Mouse (Mus musculus) cerebellum, postnatal 25 days (tissue): ENCODE data around the gene Lcat.
"Not testable (repeated sequence)": the region's sequence is repeated elsewhere in the genome, so short reads cannot be mapped to it uniquely, and the experiment has no call there.

Source experiments
- DNase-seq, 2 experiments: peaks; one replicate each; pipeline ENCODE4 v3.0.0; 2021; ENCODE audit warnings: mixed read lengths in 2 of 2

Gene Lcat

DNA sequence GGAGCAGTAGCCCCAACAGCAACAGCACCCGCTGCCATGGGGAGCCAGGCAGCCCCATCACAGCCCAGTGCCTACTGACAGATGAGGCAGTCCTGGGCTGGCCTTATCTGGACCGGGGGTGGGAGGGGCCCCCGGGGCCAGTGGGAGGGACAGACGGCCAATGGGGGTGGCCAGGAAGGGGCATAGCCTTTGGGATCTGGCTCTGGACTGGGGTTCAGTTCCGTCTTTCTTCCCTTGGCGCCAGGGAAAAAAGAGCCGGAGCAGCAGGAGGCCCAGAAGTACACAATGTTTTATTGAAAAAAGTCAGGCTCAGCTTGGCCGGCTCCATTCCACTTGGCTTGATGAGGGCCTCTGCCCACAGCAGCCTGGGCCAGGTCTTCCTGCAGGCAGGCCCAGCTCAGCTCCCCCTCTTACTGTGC, at the start of gene Lcat:
Gene Lcat (minus strand): TSS at position 62 of the 419 bp plus-strand sequence.
- peak; percentile 28 to 44 for DNase-seq

DNA sequence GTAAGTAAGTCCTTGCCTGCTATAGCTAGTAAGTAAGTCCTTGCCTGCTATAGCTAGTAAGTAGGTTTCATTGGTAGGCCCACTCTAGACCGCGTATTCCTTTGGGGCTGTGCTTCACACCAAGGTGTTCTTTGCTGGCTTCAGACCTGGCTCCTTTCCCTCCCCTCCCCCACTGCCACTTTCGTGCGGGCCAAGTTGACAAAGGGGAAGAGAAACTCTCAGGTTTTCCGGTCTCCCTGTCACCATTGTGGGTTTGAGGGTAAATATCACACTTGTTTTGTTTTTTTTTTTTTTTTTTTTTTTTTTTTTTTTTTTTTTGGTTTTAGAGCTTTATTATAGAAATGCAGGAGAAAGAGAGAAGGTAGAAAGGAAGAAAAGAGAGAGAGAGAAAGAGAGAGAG, 49.3 kb upstream of the Lcat start:
- no peak for DNase-seq

DNA sequence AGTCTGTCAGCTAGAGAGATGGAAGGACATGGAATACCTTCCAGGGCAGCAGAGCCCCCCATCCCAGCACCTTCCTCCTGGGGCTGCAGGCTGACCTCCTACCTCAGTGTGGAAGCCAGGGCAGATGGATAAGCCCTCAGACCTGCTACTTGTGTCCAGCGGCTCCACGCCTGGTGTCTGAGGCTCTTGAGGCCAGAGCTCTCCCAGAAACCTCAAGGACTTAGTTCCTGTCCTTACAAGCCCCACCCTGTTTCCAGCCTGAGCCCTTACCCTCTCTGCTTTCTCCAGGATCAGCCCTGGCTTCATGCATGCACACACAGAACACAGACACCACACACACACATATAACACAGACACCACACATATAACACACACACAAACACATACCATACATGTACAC, 48.4 kb upstream of the Lcat start:
- DNase-seq = no peak

DNA sequence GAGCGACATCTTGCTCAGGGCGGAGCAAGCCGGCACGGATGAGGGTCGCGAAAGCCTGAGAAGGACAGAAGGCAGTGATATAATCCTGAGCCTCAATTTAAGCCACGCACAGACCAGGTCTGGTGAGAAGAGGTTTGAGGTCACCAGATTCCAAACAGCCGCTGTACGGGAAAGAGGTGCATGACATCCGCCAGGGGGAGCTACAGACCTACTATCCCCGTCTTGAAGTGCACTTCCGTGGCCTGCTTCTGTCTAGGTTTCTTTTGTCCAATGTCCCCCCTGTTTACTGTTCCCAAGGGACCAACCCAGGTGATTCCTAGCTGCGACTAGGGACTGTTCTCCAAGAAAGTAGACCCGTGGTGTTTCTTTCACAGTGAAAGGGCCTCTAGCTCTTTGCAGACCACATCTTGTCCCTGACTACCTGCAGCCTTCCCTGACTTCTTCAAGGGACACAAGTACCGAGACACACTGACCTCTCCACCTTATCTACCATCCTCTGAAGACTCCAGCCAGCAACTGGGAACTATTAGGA, 47.7 kb upstream of the Lcat start, which contains the start of gene Dus2:
Gene Dus2 (plus strand): TSS at position 482 of the 532 bp plus-strand sequence.
- peak; percentile 82 to 90 for DNase-seq

DNA sequence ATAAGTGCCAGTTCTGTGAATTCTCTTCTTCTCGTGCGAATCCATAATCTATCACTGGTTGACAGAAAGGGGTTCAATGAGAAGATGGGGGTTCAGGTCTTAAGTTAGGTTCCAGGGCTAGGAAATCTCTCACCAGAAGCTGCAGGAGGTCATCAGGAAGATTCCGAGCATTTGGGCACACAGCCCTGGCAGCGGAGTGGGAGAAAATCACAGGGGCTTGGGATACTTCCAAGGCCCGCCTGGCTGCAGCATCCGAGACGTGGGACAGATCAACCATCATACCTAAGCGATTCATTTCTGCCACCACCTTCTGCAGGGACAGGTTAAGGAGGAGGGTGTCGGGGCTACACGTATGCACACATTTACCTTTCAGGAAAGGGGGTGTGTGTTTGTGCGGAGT, 45.4 kb upstream of the Lcat start:
- DNase-seq = peak; percentile 46 to 62

DNA sequence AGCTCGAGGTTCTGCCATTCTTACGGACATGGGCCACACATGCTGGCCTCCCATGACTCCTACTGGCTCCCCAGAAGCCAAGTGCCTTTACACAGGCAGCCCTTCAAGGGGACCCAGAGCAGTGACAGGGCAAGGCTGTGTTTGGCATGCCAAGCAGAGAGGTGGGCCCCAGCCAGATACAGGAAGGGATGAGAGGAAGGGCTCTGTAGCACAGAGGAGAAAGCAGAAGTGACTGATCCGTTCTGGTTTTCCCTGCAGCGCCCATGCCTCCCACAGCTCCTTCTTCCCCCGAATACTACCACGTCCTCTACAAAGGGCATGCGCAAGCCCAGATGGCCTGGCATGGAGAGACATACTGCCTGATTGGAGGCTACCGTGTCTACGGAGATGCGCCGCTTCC, 40.2 kb upstream of the Lcat start:
- not testable (repeated sequence) for DNase-seq

DNA sequence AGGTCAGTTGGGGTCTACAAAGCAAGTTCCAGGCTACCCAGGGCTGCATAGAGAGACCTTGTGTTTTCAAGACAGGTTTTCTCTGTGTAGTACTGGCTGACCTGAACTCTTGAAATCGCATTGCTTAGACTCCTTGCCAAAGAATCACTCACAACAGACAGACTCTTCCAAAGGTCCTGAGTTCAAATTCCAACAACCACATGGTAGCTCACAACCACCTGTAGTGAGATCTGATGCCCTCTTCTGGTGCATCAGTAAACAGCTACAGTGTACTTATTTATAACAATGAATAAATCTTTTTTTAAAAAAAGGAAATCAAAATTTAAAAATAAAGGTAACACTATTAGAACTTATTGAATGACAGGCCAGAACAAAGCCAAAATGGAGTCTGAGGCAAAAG, 38.0 kb upstream of the Lcat start:
- no peak for DNase-seq

DNA sequence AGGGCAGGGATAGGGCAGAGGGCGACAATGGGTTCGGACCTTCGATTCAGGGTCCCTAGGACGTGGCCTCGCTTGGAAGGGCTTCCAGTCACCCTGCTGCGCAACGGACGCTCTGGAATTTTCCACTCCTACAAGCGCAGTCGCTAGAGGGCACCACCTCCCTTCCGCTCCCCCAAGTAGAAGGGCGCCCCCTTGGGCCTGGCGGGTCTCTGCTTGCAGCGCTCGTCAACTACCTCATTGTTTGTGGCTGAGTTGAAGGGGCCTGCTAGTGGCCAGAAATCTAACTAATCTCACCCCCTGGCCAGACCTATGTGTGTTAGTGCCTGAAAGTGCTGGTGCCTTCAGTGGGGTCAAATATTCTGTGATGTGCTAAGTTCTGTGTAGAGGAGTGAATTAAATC, 36.1 kb upstream of the Lcat start, which contains the start of gene Dpep3:
Gene Dpep3 (minus strand): TSS at position 105 of the 400 bp plus-strand sequence.
- DNase-seq = no peak

DNA sequence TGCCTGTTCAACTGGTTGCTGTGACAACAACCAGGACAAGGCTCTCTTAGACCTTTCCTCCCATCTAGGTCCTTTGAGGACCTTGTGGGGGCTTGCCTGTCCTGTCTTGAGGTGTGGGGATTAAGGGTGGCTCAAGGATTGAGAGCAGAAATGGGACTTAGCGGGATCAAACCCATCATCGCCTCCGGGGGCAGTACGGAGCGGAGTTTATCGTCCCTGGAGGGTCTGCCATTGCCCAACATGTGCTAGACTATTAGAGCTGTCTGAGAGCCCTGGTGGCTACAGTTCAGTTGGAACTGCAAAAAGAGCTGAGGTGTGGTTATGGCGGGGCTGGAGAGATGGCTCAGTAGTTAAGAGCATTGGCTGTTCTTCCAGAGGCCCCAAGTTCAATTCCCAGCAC, 32.2 kb upstream of the Lcat start:
- DNase-seq = no peak

DNA sequence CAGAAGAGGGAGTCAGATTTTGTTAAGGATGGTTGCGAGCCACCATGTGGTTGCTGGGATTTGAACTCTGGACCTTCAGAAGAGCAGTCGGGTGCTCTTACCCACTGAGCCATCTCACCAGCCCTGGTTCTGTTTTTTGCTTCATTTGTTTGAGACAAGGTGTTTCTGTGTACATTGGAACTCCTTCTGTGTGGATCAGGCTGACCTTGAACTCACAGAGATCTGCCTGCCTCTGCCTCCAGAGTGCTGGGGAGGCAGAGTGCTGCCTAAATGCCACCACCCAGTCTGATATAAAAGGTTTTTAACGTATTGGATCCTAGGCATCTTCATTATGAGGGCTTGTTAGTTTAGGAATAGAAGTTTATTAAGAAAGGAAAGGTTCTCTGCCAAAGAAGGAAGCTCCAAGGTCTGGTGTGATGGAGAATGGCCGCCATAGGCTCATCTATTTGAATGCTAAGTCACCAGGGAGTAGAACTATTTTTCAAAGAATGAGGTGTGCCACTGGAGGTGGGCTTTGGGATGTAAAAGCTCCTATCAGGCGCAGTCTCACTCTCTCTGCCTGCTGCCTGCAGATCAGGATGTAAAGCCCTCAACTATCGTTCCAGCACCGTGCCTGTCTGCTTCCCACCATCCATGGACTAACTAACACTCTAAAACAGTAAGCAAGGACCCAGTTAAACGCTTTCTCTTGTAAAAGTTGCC, 28.0 kb upstream of the Lcat start:
- DNase-seq = no peak

DNA sequence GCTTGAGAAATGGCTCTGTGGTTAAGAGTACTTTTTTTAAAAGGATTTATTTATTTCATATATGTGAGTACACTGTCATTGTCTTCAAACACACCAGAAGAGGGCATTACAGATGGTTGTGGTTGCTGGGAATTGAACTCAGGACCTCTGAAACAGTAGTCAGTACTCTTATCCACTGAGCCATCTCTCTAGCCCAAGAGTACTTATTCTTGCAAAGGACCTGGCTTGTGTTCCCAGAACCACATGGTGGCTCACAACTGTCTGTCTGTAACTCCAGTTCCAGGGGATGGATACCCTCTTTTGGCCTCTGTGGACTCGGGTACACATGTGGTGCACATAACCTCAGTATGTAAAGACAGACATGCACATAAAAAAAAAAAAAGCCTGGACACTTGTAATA, 26.2 kb upstream of the Lcat start:
- DNase-seq = no peak

DNA sequence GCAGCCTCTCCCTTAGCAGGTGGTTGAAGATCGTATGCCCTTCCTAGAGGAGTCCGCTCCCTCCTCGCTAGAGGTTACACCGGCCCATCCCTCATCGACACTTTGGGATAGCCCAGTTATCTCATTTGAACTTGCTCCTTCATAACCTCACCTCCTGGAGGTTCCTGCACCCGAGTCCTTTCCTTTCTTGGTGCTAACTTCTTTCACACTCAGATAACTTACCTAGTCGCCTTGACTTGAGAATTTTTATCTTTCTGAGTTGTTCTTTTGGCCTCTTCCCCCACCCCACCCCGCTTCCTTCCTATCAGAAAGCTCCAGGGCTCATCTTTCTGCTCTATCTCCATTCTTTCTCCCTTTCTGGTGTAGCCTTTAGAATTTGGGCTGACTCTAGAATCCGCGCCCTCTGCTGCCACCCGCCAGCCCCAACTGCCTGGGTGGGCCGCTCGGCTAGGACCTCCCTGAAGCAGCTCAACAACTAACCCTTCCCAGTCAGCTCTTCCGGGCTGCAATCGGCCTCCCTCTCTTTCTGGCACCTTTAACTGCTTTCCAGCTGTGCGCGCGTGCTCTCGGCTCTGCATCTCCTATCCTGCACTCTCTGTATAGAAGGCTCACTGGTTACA, 23.6 kb upstream of the Lcat start:
- DNase-seq = no peak

DNA sequence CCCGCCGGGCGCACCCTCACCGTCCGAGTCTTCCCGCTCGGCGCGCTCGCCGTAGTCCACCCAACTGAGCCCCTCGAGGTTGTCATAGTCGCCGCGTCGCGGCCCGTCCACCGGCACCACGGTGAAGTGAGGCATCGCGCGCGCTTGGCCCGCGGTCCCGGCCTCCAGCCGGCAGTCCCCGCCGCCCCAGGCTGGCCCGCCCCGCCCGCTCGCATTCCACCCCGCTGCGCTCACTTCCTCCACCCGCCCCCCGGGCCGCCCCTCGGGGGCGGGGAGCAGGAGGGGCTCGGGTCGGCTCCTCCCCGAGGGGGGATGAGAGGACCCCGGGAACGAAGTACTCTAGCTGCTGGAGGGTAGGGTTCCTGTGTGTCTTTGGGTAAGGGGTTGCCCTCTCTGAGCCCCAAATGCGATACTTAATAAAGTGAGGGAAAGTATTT, 22.7 kb upstream of the Lcat start, which contains the start of gene Slc12a4:
Gene Slc12a4 (minus strand): TSS at position 193 of the 437 bp plus-strand sequence.
- DNase-seq = peak in 1 of 2 experiments; percentile 56

DNA sequence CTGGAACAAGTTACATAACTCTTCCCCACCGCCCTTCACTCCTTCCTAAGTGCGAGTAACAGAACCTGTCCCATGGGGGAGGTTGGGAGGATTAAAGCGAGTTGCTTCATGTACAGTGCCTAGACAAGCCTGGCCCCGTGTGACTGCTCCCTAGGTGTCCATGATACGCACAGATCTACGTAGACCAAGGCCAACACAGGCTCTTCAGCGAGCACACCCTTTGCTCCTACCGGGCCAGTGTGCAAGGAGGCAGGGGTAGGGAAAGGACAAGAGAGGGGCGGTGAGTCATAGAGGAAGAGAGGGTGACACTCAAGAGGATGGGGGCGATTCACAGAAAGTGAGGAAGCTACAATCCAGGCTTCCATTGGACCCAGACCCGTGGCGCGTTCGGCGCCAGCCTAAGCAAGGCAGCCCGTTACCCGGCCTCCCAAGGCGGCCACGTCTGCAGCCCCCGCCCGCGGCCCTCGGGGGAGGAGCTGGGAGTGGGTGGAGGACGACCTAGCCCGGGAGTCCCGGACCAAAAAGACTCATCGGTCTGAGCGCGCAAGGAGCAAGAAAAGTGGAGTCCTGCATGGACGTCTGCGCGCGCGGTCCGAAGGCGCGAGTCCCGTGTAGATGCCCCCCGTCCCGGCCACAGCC, 22.2 kb upstream of the Lcat start:
- DNase-seq = peak in 1 of 2 experiments; percentile 32

DNA sequence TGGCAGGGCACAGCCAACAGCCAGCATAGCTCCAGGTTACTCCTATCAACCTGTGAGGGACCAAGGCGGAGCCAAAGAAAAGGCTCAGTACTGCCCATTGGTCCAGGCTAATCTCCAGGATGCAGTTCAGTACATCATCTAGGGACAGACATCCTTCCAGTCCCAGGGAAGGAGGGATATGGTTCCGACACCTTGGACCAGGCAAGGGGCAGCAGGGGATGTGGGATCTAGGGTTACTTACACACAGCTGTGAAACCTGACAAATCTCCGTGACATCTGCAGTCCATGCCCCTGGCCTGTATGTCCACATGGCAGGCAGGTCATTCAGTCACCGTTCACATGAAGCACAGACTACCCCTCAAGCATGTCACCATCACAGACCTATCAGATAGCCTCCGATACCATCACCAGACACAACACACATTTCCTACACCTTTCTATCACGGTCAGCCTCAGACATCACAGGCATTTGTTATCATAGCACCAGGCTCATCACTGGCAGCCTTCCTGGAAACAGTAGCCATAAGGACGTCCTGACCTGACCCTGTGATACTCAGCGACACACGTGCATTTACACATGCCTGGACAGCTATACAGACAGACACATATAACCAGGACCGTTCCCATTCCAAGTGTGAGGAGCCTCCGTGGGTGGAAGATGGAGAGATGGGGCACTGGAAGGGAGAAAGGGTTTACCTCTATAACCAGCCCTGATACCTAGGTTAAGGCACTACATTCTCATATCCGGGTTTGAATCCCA, 21.5 kb upstream of the Lcat start:
- no peak for DNase-seq

DNA sequence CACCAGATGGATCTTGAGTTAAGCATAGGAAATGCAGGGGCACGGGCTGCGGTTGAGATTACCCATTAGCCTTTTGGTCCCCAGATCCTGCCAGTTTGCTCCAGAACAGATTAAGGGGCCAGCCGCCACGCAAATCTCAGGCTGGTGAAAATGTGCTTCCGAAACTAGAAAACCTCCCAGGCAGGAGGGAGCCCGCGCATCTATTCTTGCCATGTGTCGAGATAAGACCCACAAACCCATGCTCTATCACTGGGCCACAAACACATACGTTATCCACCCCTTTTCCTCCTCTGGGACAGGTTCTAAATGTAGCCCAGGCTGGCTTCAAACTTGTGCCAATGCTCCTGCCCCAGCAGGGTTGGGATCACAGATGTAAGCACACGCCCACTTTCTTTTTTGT, 18.4 kb upstream of the Lcat start:
- DNase-seq = no peak

DNA sequence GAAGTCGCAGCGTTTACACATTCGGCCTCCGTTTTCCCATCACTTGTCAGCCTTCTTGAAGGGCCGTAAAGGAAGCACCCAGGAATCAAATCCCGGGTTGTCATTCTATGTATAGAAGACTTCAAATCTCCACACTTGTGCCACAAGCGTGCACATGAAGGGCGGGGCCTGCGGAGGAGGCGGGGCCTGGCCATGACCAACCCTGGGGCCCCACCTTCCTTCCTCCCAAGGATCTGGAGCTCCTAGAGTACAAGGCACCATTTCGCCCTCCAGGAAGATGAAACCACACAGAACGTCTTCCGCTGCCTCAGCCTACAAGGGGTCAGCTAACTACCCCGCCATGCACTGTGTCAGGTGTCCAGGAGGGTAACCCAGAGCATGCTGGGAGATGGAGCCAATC, 17.9 kb upstream of the Lcat start:
- no peak for DNase-seq

DNA sequence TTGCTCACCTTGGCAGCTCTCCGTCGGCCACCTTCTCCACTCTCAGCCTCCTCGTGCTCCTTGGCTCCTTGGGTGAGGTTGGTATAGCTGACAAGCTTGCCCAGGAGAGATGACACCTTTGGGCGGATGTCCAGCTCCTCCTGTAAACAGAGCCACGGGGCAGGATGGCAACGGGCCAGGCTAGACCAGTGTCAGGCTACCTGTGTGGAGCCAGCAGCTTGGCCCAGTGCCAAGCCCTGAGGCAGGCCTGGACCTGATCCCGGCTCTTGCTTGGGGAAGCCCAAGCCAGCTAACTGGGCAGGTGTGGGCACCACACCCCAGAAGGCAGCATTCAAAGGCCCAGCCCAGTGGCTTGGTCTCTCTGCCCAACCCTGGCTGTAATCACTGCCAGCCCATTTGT, 16.2 kb upstream of the Lcat start:
- peak; percentile 90 to 94 for DNase-seq

DNA sequence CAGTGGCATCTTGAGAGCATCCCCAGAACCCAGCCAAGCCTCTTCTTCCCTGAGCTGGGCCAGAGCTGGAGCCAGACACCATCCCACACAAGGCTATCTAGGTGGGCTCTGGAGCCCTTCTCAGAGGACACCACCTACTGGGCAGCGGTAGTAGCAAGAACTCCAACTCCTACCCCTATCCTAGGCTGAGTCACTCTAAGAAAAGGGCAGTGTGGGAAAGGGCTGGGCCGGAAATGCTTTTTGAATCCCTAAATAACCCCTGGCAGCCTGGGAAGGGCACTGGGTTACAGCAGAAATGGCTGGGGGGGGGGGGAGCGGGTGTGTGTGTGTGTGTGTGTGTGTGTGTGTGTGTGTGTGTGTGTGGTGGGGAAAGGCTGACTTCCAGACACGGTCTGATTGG, 14.6 kb upstream of the Lcat start:
- DNase-seq = no peak

DNA sequence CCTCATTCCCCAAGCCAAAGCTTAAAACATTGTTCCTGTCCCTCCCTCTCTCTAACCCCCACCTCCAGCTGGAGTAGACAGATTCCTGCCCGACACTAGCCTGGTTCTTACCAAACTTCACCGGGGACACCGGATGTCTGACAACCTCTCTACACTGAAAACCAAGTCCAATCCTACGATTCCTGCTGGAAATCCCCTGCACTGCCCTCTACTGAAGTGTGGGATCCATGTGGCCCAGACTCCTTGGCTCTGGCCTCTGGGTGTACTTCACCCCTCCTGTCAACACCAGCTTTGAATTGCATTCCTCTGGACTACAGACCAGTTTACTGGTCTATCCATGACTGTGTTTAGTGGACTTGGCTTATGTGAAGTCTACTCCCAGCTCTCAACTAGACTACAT, 13.4 kb upstream of the Lcat start:
- no peak for DNase-seq

DNA sequence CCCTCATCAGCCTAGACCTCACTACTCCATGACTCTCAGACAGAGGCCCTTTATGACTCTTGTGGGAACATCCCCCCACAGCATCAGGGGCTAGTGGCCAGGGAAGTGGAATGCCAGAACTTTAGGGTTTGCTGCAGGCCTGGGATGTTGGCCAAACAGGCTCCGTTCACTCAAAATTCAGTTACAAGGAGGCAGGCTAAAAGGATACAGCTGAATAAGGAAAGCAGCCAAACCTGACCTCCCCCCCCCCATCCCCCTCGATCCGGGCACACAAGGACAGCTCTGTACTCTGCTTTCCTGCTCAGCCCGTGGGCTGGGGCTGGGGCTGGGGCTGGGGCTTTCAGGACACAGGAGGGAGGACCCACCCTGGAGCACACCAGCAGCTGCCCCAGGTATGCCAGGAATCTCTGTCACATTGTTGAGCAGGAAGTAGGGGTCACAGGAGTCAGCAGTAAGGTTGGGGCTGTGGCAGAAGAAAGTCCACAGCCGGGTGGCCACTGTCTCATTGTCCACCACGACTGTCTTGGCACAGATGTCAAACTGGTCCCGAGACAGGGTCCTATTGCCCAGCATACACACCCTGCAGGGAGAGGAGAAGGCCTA, 8.0 kb upstream of the Lcat start:
- no peak for DNase-seq

DNA sequence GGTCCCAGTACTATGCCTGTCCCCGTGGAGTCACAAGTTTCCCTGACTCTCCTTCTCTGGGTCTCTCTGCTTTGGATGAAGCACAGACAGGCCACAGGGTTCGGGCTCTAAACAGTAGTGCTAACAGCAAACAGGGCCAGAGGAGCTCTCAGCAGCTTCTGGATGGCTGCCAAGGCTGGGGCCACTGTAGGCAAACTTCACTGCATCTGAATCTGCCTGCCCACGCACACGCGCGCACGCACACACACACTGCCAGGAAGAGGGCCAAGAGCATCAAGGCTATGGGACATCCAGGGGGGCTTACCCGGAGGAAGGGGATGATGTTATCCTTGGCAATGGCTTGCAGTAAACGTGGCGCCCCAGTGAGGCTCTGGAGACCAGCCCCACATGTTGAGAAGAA, 6.2 kb upstream of the Lcat start:
- peak; percentile 48 to 71 for DNase-seq
